Mouse (Mus musculus) cerebellum, adult (tissue): Measurements from ENCODE around the gene Gm5935.
"Not testable (repeated sequence)": the region's sequence is repeated elsewhere in the genome, so short reads cannot be mapped to it uniquely, and the experiment has no call there.

Experiments
- ATAC-seq: cut with Nextera tagmentation; 2 replicates; pipeline ENCODE4 v1.9.2; 2017; ENCODE audit warnings: mild to moderate bottlenecking, moderate library complexity, mixed read lengths; ENCODE audit not compliant: insufficient number of reproducible peaks, low FRiP score, low TSS enrichment

Gm5935 gene

GRCm38 (mm10) chrX:24775064-24775463 lies at the start of gene Gm5935:
Gm5935 (minus strand) TSS chrX:24775164.
- not testable (repeated sequence) for ATAC-seq
